Mouse (Mus musculus): ENCODE results near the gene Kcna7. TPM values are rescaled to one million over a fixed set of nuclear protein-coding genes. Genes with fewer than 3 reads are reported as not detected.
A peak's percentile ranks its signal among the peaks of the same experiment; 100 is the strongest.

Kcna7 gene
- total and polyA plus RNA-seq, 3 experiments = 0.16 to 3.2 (median 0.39) TPM

GRCm38 (mm10) chr7:45436444-45436843 is 31.0 kb downstream of the Kcna7 start:
- in situ Hi-C loops (cut with MboI; ENCODE audit: low pct_ligation_motif_present, low pct_unique_long_range_greater_than_20kb, low sequenced_read_pairs) = no loop called here
- dilution Hi-C loops (cut with MboI; ENCODE audit: extremely low pct_ligation_motif_present, extremely low pct_unique_long_range_greater_than_20kb, low sequenced_read_pairs) = no loop called here
- no peak overlapping the region for H3K4me3 ChIP-seq (replicated peaks in 1 of 3; ENCODE audit: low read depth in 2 of 3, low read length in 2 of 3, poor library complexity in 1 of 3)
- H3K4me2 ChIP-seq (ENCODE audit: insufficient read depth, low read depth, poor library complexity, severe bottlenecking) = no peak overlapping the region
- no peak for TF ChIP-seq ZKSCAN1 (IDR thresholded peaks at IDR 0.05; ENCODE audit: borderline replicate concordance, low read depth, low read length)
- TF ChIP-seq POLR2AphosphoS2 (IDR thresholded peaks at IDR 0.05; ENCODE audit: low read depth, low read length) = no peak
- no peak for TF ChIP-seq MAFK (IDR thresholded peaks at IDR 0.05; ENCODE audit: insufficient replicate concordance, low read length)
- no peak for TF ChIP-seq USF1 (IDR thresholded peaks at IDR 0.05; ENCODE audit: low read depth, low read length)
- H3K36me3 ChIP-seq (replicated peaks in 1 of 2; ENCODE audit: control insufficient read depth in 1 of 2, insufficient read depth in 1 of 2, low read length in 1 of 2) = peaks cover 17 to 52% of the 10 kb centered on the region in 2 experiments
- H3K27me3 ChIP-seq (replicated peaks) = no peaks in the 10 kb centered on the region
- peaks cover 3 to 50% of the 10 kb centered on the region in 2 experiments; a peak in 3 of 4 replicates for H3K4me1 ChIP-seq (ENCODE audit: control insufficient read depth in 1 of 2, insufficient read depth in 2 of 2)
- no peaks in the 10 kb centered on the region for H3K9me3 ChIP-seq (replicated peaks; ENCODE audit: low read length)
- peaks cover 26% of the 10 kb centered on the region for H3K79me2 ChIP-seq (replicated peaks; ENCODE audit: control insufficient read depth, extremely low read depth, insufficient read depth, poor library complexity, severe bottlenecking)
- H3K9ac ChIP-seq (ENCODE audit: insufficient read depth, low read depth) = no peak overlapping the region
- no peak for DNase-seq (ENCODE audit: extremely low read depth)
- no peak overlapping the region for H3K27ac ChIP-seq (ENCODE audit: insufficient read depth, low read depth)

GRCm38 (mm10) chr7:45437046-45437445 is 31.6 kb downstream of the Kcna7 start:
- no peaks in the 10 kb centered on the region for H3K9me3 ChIP-seq (replicated peaks; ENCODE audit: low read length)
- H3K36me3 ChIP-seq (replicated peaks in 1 of 2; ENCODE audit: control insufficient read depth in 1 of 2, insufficient read depth in 1 of 2, low read length in 1 of 2) = peaks cover 11 to 50% of the 10 kb centered on the region in 2 experiments
- no peak overlapping the region for H3K9ac ChIP-seq (ENCODE audit: insufficient read depth, low read depth)
- in situ Hi-C loops (cut with MboI; ENCODE audit: low pct_ligation_motif_present, low pct_unique_long_range_greater_than_20kb, low sequenced_read_pairs) = no loop called here
- H3K79me2 ChIP-seq (replicated peaks; ENCODE audit: control insufficient read depth, extremely low read depth, insufficient read depth, poor library complexity, severe bottlenecking) = peaks cover 20% of the 10 kb centered on the region
- no peak overlapping the region for H3K4me3 ChIP-seq (replicated peaks in 1 of 3; ENCODE audit: low read depth in 2 of 3, low read length in 2 of 3, poor library complexity in 1 of 3)
- no peak for DNase-seq (ENCODE audit: extremely low read depth)
- H3K27ac ChIP-seq (ENCODE audit: insufficient read depth, low read depth) = no peak overlapping the region
- dilution Hi-C loops (cut with MboI; ENCODE audit: extremely low pct_ligation_motif_present, extremely low pct_unique_long_range_greater_than_20kb, low sequenced_read_pairs) = no loop called here
- TF ChIP-seq MEF2A (IDR thresholded peaks at IDR 0.05; ENCODE audit: borderline replicate concordance, low read depth, low read length) (no peak), EP300 (IDR thresholded peaks at IDR 0.05; ENCODE audit: low read length) (no peak)
- no peak overlapping the region for H3K4me2 ChIP-seq (ENCODE audit: insufficient read depth, low read depth, poor library complexity, severe bottlenecking)
- H3K27me3 ChIP-seq (replicated peaks) = no peaks in the 10 kb centered on the region
- H3K4me1 ChIP-seq (ENCODE audit: control insufficient read depth in 1 of 2, insufficient read depth in 2 of 2) = peaks cover 3 to 44% of the 10 kb centered on the region in 2 experiments; a peak in 3 of 4 replicates

GRCm38 (mm10) chr7:45437521-45438276 is 32.2 kb downstream of the Kcna7 start, which contains the start of gene Ruvbl2:
TSS of gene Ruvbl2 (minus strand) at chr7:45438096.
- no peaks in the 10 kb centered on the region for H3K9me3 ChIP-seq (replicated peaks; ENCODE audit: low read length)
- dilution Hi-C loops (cut with MboI; ENCODE audit: extremely low pct_ligation_motif_present, extremely low pct_unique_long_range_greater_than_20kb, low sequenced_read_pairs) (no loop called here), in situ Hi-C loops (cut with MboI; ENCODE audit: low pct_ligation_motif_present, low pct_unique_long_range_greater_than_20kb, low sequenced_read_pairs) (no loop called here)
- no peak within 1 kb of the TSS for H3K27ac ChIP-seq (ENCODE audit: insufficient read depth, low read depth)
- no peak within 1 kb of the TSS for H3K4me2 ChIP-seq (ENCODE audit: insufficient read depth, low read depth, poor library complexity, severe bottlenecking)
- H3K79me2 ChIP-seq (replicated peaks; ENCODE audit: control insufficient read depth, extremely low read depth, insufficient read depth, poor library complexity, severe bottlenecking) = peaks cover 13% of the 10 kb centered on the region
- peaks cover 13 to 48% of the 10 kb centered on the region in 2 experiments for H3K36me3 ChIP-seq (replicated peaks in 1 of 2; ENCODE audit: control insufficient read depth in 1 of 2, insufficient read depth in 1 of 2, low read length in 1 of 2)
- no peak for DNase-seq (ENCODE audit: extremely low read depth)
- TF ChIP-seq RAD21 (IDR thresholded peaks at IDR 0.05; ENCODE audit: low read depth, low read length) (peak; percentile 43), NRF1 (IDR thresholded peaks at IDR 0.05; ENCODE audit: low read depth, low read length) (no peak), CTCF (conservative IDR thresholded peaks at IDR 0.05 in 1 of 2, IDR thresholded peaks at IDR 0.05 in 1 of 2; ENCODE audit: low read depth in 2 of 2, low read length in 2 of 2) (peak in 1 of 2 experiments; percentile 61; a peak in 2 of 4 replicates)
- no peak within 1 kb of the TSS for H3K9ac ChIP-seq (ENCODE audit: insufficient read depth, low read depth)
- H3K27me3 ChIP-seq (replicated peaks) = no peaks in the 10 kb centered on the region
- H3K4me3 ChIP-seq (replicated peaks in 1 of 3; ENCODE audit: low read depth in 2 of 3, low read length in 2 of 3, poor library complexity in 1 of 3) = no peak within 1 kb of the TSS
- peaks cover 2 to 37% of the 10 kb centered on the region in 2 experiments; a peak in 3 of 4 replicates for H3K4me1 ChIP-seq (ENCODE audit: control insufficient read depth in 1 of 2, insufficient read depth in 2 of 2)
